Mouse (Mus musculus): ENCODE results near the gene Impdh1.

- no peak for TF ChIP-seq CTCF (IDR thresholded peaks at IDR 0.05; ENCODE audit: extremely low read depth, insufficient read length, insufficient replicate concordance, low read depth, low read length)
- TF ChIP-seq POLR2A (IDR thresholded peaks at IDR 0.05; ENCODE audit: low read depth, low read length) = no peak
Observed at GRCm38 (mm10) chr6:29169675-29170062, 46.5 kb downstream of the Impdh1 start.

Data from small intestine, adult 2 months (tissue).